Mouse (Mus musculus): ENCODE measurements at regions not wholly inside any gene's neighbourhood (a gene's known extent, or its start where the extent isn't known, plus 50 kb on each side); places are given as distances from the start of the nearest gene placed in this dataset.
A peak's percentile ranks its signal among the peaks of the same experiment; 100 is the strongest.

GRCm38 (mm10) chr1:133549816-133550215 lies 60.3 kb downstream of the Snrpe start:
- no peak for DNase-seq (ENCODE audit: low read depth, low spot score)

GRCm38 (mm10) chr1:133548971-133549370 lies 61.1 kb downstream of the Snrpe start:
- no peak for DNase-seq (ENCODE audit: low read depth, low spot score)

GRCm38 (mm10) chr1:133547541-133547940 lies 62.5 kb downstream of the Snrpe start:
- no peak for DNase-seq (ENCODE audit: low read depth, low spot score)

GRCm38 (mm10) chr1:133544996-133545395 lies 65.1 kb downstream of the Snrpe start:
- DNase-seq (ENCODE audit: low read depth, low spot score), result no peak

GRCm38 (mm10) chr1:133543751-133544150 lies 66.3 kb downstream of the Snrpe start:
- DNase-seq (ENCODE audit: low read depth, low spot score), result no peak

GRCm38 (mm10) chr1:133541996-133542775 lies 67.9 kb downstream of the Snrpe start:
- DNase-seq (ENCODE audit: low read depth, low spot score), result no peak

- no peak for DNase-seq (ENCODE audit: low read depth, low spot score)
These were observed 79.4 kb downstream of the Snrpe start for GRCm38 (mm10) chr1:133530698-133531097.

- no peak for DNase-seq (ENCODE audit: low read depth, low spot score)
These were observed 80.3 kb downstream of the Snrpe start for GRCm38 (mm10) chr1:133529817-133530216.

GRCm38 (mm10) chr1:133527651-133528385 lies 82.3 kb downstream of the Snrpe start:
- no peak for DNase-seq (ENCODE audit: low read depth, low spot score)

GRCm38 (mm10) chr1:133522825-133523224 lies 87.3 kb downstream of the Snrpe start:
- no peak for DNase-seq (ENCODE audit: low read depth, low spot score)

GRCm38 (mm10) chr1:133520652-133521051 lies 89.4 kb downstream of the Snrpe start:
- DNase-seq (ENCODE audit: low read depth, low spot score), result no peak

- no peak for DNase-seq (ENCODE audit: low read depth, low spot score)
These were observed 92.8 kb upstream of the Sox13 start for GRCm38 (mm10) chr1:133517020-133517419.

GRCm38 (mm10) chr1:133504116-133504515 lies 79.9 kb upstream of the Sox13 start:
- DNase-seq (ENCODE audit: low read depth, low spot score), result no peak

GRCm38 (mm10) chr1:133503336-133503735 lies 79.2 kb upstream of the Sox13 start:
- DNase-seq (ENCODE audit: low read depth, low spot score), result no peak

GRCm38 (mm10) chr1:133501016-133501415 lies 76.8 kb upstream of the Sox13 start:
- no peak for DNase-seq (ENCODE audit: low read depth, low spot score)

GRCm38 (mm10) chr1:133492986-133493741 lies 69.0 kb upstream of the Sox13 start:
- DNase-seq (ENCODE audit: low read depth, low spot score), result peak; percentile 90

GRCm38 (mm10) chr1:133492291-133492985 lies 68.3 kb upstream of the Sox13 start:
- DNase-seq (ENCODE audit: low read depth, low spot score), result peak; percentile 69

- no peak for DNase-seq (ENCODE audit: low read depth, low spot score)
These were observed 67.7 kb upstream of the Sox13 start for GRCm38 (mm10) chr1:133491857-133492290.

GRCm38 (mm10) chr1:133487171-133487901 lies 63.2 kb upstream of the Sox13 start:
- DNase-seq (ENCODE audit: low read depth, low spot score), result no peak

GRCm38 (mm10) chr1:133486370-133486769 lies 62.2 kb upstream of the Sox13 start:
- no peak for DNase-seq (ENCODE audit: low read depth, low spot score)

- no peak for DNase-seq (ENCODE audit: low read depth, low spot score)
These were observed 58.7 kb upstream of the Sox13 start for GRCm38 (mm10) chr1:133482891-133483290.

Measured in WW6 (cell line).